Mouse (Mus musculus) adrenal gland, postnatal 10 days (tissue): ENCODE measurements around the gene Akap6. TPM values are rescaled to one million over a fixed set of nuclear protein-coding genes. Genes with fewer than 3 reads are reported as not detected.

Experiments used
- DNase-seq: peaks from one replicate; pipeline ENCODE4 v3.0.0; 2021; ENCODE audit warnings: mixed read lengths
- total RNA-seq, 2 experiments: library from RNA; stranded (reverse); gene quantifications; 2 replicates each; pipeline ENCODE4 v1.2.3; 2021

The Akap6 gene
- total RNA-seq, 2 experiments from 2014 or later = 4.2 to 11.6 TPM

- no peak for DNase-seq
Observed at GRCm38 (mm10) chr12:53040634-53041033, 341.5 kb downstream of the Akap6 start.

GRCm38 (mm10) chr12:53042739-53043138 lies 343.6 kb downstream of the Akap6 start:
- peak; percentile 73 for DNase-seq

- no peak for DNase-seq
Observed at GRCm38 (mm10) chr12:53057606-53058005, 358.4 kb downstream of the Akap6 start.

DNA sequence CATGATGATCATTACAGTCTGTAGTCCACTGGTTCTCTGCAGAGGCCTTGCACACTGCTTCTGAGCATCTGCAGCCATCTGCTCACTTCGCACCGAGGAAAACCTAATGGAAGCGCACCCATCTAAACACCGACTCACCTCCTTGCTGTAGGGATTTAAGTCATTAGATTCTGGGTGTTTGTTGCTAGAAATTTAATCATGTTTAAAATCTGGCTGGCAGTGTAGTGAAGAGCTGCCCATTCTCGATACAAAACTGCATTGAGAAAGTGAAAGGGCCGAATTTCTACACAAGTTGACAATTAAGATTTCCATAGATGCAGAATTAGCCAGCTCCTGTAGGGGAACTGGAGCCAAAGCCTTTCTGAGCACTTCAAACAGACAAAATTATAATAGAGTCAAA lies 361.7 kb downstream of the Akap6 start:
- DNase-seq = no peak

GRCm38 (mm10) chr12:53061466-53062124 lies 362.4 kb downstream of the Akap6 start:
- DNase-seq = no peak

DNA sequence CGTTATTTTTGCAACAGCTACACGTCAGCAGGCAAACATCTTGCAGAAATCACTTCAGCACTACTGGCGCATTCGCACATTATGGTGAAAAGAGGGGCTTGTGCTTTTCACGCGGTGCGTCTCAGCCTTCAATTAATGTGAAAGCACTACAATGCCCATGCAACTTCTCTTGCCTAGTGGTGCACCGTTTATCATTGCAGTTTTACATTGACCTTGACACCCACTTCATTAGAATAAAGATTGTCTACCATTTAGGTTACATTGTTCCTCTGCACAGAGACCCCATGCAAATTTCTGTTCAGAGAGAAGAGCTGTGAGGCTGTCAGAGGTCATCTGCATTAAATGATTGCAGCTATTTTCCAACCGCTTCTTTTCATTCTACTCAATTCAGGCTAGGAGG lies 363.8 kb downstream of the Akap6 start:
- no peak for DNase-seq

GRCm38 (mm10) chr12:53064241-53064760 lies 365.1 kb downstream of the Akap6 start:
- DNase-seq = no peak

DNA sequence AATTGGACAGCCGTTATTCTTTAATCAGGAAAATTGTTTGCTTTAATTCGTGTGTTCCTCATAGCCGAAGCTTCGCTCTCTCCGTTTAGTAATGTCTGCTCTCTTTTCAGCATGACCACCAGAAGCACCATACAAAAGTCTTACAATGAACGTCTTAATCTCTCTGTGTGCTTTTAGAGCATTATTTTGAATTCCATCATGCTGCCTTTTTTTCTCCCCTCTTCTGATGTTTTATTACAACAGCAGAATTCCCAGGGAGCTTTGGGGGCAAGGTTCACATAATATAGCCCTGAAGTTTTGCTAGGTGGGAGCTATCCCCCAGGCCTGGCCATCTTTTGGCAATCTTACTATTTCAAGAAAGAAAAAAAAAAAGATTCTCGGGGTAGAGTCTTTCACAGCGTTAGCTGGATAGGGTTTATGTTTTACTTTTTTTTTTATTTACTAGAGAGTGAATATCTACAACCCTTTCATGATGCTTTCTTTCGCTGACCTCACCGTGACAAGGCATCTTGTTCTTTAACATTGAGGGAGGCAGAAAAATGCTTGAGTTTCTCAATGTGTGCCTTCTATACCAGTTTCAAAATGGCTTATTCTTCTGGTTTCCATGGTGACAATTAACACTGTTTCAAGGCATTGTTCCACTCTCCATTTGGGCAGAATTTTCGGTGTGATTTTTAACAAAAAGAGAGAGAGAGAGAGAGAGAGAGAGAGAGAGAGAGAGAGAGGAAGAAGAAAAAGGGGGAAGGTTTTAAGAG lies 366.0 kb downstream of the Akap6 start:
- DNase-seq = no peak

GRCm38 (mm10) chr12:53066321-53066720 lies 367.1 kb downstream of the Akap6 start:
- no peak for DNase-seq

DNA sequence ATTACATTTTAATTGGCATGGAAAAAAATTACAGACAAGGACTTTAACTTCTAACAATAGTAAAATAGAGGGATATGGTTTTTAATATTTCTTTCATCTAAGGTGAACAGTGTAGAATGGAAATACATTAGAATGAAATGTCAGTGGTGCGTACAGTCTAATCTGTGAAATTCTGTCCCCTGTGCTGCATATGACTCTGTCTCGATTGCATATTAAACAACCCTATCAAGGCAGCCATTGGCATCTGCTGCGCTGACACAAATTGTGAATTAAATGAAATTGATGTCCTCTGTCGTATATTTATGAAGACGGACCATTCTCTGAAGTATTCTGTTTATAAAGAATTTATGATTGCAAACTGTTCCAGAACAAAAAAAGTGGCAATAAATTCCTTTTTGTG lies 371.7 kb downstream of the Akap6 start:
- DNase-seq = no peak

- DNase-seq = no peak
Observed at GRCm38 (mm10) chr12:53076595-53077400, 377.6 kb downstream of the Akap6 start.

GRCm38 (mm10) chr12:53085789-53086188 lies 386.6 kb downstream of the Akap6 start:
- DNase-seq = no peak

- DNase-seq = no peak
Observed at GRCm38 (mm10) chr12:53112276-53112675, 413.1 kb downstream of the Akap6 start.

- no peak for DNase-seq
Observed at GRCm38 (mm10) chr12:53119352-53119751, 420.2 kb downstream of the Akap6 start.

DNA sequence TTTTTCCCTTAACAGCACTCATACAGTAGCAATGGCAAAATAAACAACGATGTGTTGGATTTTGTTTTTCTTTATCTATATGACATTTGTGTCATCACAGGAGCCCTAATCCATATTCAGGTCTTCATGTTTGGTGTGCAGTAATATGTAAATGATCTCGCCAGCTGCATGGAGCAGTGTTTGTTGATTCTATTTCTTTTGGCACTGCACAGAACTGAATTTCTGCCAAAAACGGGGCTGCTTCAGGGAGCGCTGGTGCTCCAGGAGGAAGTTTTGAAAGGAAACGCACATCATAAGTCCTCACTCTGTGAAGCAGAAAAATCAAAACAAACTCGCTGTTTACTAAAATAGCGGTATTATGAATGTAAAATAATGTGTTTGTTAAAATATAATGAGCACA lies 424.9 kb downstream of the Akap6 start:
- peak; percentile 34 for DNase-seq

- DNase-seq = no peak
Observed at GRCm38 (mm10) chr12:53124696-53125095, 425.5 kb downstream of the Akap6 start.

- no peak for DNase-seq
Observed at GRCm38 (mm10) chr12:53125286-53125685, 426.1 kb downstream of the Akap6 start.

DNA sequence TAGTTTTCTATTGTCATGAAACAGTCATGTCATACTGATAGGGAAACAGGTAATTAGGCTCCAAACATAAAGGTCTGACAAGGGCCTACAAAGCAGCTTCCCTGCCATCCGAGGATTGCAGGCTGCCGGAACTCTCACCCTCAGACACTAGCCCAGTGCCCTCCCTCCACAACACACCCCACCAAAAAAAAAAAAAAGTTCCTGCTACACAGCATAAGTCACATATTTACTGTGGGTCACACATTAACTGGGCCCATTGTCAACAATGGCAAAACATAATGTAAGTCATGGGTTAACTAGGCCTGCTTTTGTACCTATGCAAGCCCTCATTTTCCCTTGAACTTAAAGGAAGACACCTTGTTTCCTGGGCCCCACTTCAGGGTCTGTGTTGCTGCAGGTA lies 435.0 kb downstream of the Akap6 start:
- no peak for DNase-seq

- DNase-seq = no peak
Observed at GRCm38 (mm10) chr12:53137331-53137730, 438.1 kb downstream of the Akap6 start.

DNA sequence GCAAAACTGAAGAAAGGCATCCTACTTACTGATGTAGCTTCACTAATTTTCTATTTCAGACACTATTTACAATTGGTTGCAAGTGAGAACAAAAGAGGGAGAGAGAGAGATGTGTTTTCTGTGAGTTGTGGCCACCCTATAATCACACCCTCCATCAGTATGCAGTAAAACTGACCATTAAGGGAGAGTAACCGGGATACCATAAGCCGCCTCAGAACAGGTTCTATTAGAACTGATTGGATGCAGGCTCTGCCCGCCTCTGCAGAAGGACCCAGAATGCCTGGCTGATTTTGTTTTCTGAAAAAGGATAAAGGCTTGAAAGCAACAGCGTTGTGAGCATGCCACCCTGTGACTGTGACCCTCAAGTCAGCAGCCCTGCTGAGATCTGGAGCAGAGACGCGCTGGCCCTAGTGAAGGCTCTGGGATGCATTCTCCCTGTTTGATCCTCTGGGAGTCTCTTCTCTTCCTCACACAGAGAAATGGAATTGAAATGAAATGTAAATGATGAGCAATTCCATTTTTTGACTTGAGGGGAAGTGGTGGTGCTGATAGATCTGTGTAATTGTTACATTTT lies 445.0 kb downstream of the Akap6 start:
- no peak for DNase-seq

DNA sequence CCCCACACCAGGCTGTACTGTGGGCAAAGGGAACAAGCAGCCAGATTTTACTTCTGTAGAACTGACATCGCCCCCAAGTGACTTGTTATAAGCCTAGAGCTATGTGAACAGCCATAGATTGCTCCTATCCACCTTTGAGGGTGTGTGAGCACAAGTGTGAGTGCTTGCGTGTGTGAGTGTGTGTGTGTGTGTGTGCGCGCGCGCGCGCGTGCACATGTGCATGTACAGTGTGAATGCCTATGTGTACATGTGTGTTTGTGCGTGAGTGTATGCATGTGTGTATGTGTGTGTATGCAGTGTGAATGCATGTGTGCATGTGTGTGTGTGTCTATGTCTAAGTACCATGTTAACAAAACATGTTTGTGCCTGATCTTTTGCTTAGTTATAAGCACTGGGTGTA lies 445.6 kb downstream of the Akap6 start:
- DNase-seq = no peak

DNA sequence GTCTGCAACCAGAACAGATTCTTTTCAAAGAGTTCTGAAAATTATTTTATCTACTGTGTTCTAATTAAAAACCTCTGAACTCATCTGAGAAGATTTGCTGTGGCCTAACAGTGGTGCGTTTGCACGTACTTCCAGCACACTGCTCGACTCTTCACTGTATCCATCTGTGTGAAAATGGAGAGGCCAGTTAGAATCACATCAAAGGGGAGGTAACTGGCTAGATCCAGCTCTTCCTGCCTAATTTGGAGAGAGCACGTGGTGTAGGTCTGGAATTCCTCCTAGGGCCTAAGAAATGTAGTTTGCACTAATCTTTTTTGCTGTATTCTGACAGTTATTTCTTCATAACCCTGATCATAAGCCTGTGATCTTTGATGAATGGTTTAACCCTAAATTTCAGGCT lies 446.3 kb downstream of the Akap6 start:
- DNase-seq = no peak
